Mouse (Mus musculus): ENCODE data around the gene Zfp286. TPM values are rescaled to one million over a fixed set of nuclear protein-coding genes. Genes with fewer than 3 reads are reported as not detected.
A peak's percentile ranks its signal among the peaks of the same experiment; 100 is the strongest.

The Zfp286 gene
- total and polyA plus RNA-seq, 3 experiments: not detected

DNA sequence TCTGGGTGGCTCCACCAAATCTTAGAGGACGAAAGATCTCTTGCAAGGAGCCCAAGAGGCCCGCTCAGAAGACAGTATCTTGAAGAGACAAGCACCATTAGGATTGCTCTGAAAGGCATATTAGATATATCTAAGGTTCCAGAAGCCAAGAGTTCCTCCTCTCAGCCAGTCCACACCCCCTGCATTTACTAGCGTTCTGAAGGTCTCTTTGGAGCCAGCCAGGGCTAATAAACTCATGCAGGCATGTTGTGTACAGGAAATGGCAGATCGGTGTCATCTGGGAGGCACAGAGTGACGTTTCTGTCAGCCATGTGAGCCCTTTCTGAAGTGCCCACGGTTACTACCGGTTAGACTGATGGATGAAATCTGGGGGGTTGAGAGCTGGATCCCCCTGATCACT is 34.9 kb upstream of the Zfp286 start:
- peak overlapping the region; percentile 35 to 40; a peak in 3 of 4 replicates for H3K4me3 ChIP-seq (ENCODE audit: control insufficient read depth in 1 of 2, insufficient read depth in 1 of 2, low read depth in 2 of 2, low read length in 2 of 2)
- H3K9me3 ChIP-seq (replicated peaks; ENCODE audit: insufficient read depth, low read length): no peaks in the 10 kb centered on the region
- no peaks in the 10 kb centered on the region for H3K79me2 ChIP-seq (ENCODE audit: control insufficient read depth, insufficient read depth, low read length, poor library complexity)
- peaks cover 8 to 30% of the 10 kb centered on the region in 2 experiments for H3K4me1 ChIP-seq (ENCODE audit: control insufficient read depth in 1 of 2, insufficient read depth in 2 of 2, low read length in 2 of 2)
- DNase-seq (ENCODE audit: low read depth, low spot score): peak; percentile 84
- no peaks in the 10 kb centered on the region for H3K27me3 ChIP-seq (ENCODE audit: control insufficient read depth in 1 of 2, insufficient read depth in 2 of 2, low read length in 2 of 2)
- H3K27ac ChIP-seq (ENCODE audit: control insufficient read depth, low read depth, low read length): peak overlapping the region; percentile 15
- TF ChIP-seq TBP (IDR thresholded peaks at IDR 0.05; ENCODE audit: low read depth, low read length): peak; percentile 75
- peak; percentile 39 for TF ChIP-seq ETS1 (IDR thresholded peaks at IDR 0.05; ENCODE audit: low read depth, low read length)
- TF ChIP-seq TCF12 (IDR thresholded peaks at IDR 0.05; ENCODE audit: low read depth, low read length): 0 out of 2 replicates have a peak, but pooled peaks have one; percentile 20
- peak; percentile 15; the same call in 1 of the 2 replicates for TF ChIP-seq TAL1 (IDR thresholded peaks at IDR 0.05; ENCODE audit: low read length)
- TF ChIP-seq GABPA (IDR thresholded peaks at IDR 0.05; ENCODE audit: low read depth, low read length): no peak
- TF ChIP-seq HCFC1 (IDR thresholded peaks at IDR 0.05; ENCODE audit: low read depth, low read length): no peak
- no peak; the same call in 1 of the 2 replicates for TF ChIP-seq MAX (IDR thresholded peaks at IDR 0.05; ENCODE audit: low read length)
- peak in 1 of 2 experiments; percentile 42; a peak in 1 of 4 replicates for TF ChIP-seq EP300 (IDR thresholded peaks at IDR 0.05; ENCODE audit: low read depth in 1 of 2, low read length in 2 of 2)
- TF ChIP-seq MYC (IDR thresholded peaks at IDR 0.05; ENCODE audit: low read depth, low read length): peak; percentile 31; the same call in 1 of the 2 replicates
- peak; percentile 56 for TF ChIP-seq SIN3A (IDR thresholded peaks at IDR 0.05; ENCODE audit: low read length)
- peak; percentile 68; the same call in 1 of the 2 replicates for TF ChIP-seq MXI1 (IDR thresholded peaks at IDR 0.05; ENCODE audit: low read depth, low read length)
- peaks cover 0 to 29% of the 10 kb centered on the region in 2 experiments; a peak in 2 of 4 replicates for H3K36me3 ChIP-seq (ENCODE audit: control insufficient read depth in 1 of 2, insufficient read depth in 2 of 2, low read length in 2 of 2)
- peak overlapping the region; percentile 45 for H3K9ac ChIP-seq (ENCODE audit: control insufficient read depth, low read depth, low read length, poor library complexity, severe bottlenecking)

DNA sequence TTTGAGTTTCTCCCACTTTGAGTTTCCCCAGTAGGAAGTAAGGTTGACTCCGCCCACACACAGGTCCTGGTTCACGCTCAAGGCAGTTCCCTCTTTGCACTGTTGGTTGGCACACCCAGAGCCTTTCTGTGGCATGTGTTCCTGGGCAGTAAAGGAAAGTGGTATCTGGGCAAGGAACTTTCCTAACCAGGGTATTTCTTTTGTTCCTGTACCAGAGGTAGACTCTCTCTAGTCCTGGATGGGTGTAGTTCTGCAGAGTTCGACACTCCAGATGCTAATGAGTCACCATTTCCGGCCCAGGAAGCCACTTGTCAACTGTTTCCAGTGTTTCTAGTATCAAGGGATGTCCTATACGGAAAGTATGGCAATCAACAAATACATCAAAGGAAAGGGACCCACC is 32.6 kb upstream of the Zfp286 start:
- Histone ChIP-seq H3K9me3 (replicated peaks; ENCODE audit: insufficient read depth, low read length) (no peaks in the 10 kb centered on the region), H3K36me3 (ENCODE audit: control insufficient read depth in 1 of 2, insufficient read depth in 2 of 2, low read length in 2 of 2) (peaks cover 0 to 34% of the 10 kb centered on the region in 2 experiments; a peak in 2 of 4 replicates), H3K27me3 (ENCODE audit: control insufficient read depth in 1 of 2, insufficient read depth in 2 of 2, low read length in 2 of 2) (no peaks in the 10 kb centered on the region), H3K4me1 (ENCODE audit: control insufficient read depth in 1 of 2, insufficient read depth in 2 of 2, low read length in 2 of 2) (peaks cover 11 to 42% of the 10 kb centered on the region in 2 experiments), H3K27ac (ENCODE audit: control insufficient read depth, low read depth, low read length) (peak overlapping the region; percentile 18; the same call in 1 of the 2 replicates), H3K4me3 (ENCODE audit: control insufficient read depth in 1 of 2, insufficient read depth in 1 of 2, low read depth in 2 of 2, low read length in 2 of 2) (peak overlapping the region; percentile 26 to 47), H3K9ac (ENCODE audit: control insufficient read depth, low read depth, low read length, poor library complexity, severe bottlenecking) (peak overlapping the region; percentile 5; the same call in 1 of the 2 replicates), H3K79me2 (ENCODE audit: control insufficient read depth, insufficient read depth, low read length, poor library complexity) (no peaks in the 10 kb centered on the region)
- peak; percentile 79 for DNase-seq (ENCODE audit: low read depth, low spot score)
- TF ChIP-seq SMC3 (IDR thresholded peaks at IDR 0.05; ENCODE audit: low read depth, low read length) (no peak), MAX (IDR thresholded peaks at IDR 0.05; ENCODE audit: low read length) (no peak), MAZ (IDR thresholded peaks at IDR 0.05; ENCODE audit: low read depth, low read length) (no peak), NELFE (IDR thresholded peaks at IDR 0.05; ENCODE audit: low read depth, low read length) (no peak), CHD1 (IDR thresholded peaks at IDR 0.05; ENCODE audit: low read depth, low read length) (no peak), MXI1 (IDR thresholded peaks at IDR 0.05; ENCODE audit: low read depth, low read length) (no peak), MEF2A (IDR thresholded peaks at IDR 0.05; ENCODE audit: extremely low read depth, insufficient replicate concordance, low read depth, low read length, poor library complexity, severe bottlenecking) (no peak), RAD21 (IDR thresholded peaks at IDR 0.05; ENCODE audit: low read depth, low read length) (no peak), CTCF (IDR thresholded peaks at IDR 0.05 in 2 of 3, conservative IDR thresholded peaks at IDR 0.05 in 1 of 3; ENCODE audit: control insufficient read depth in 1 of 3, insufficient read depth in 1 of 3, low read depth in 2 of 3, low read length in 3 of 3, poor library complexity in 1 of 3, severe bottlenecking in 1 of 3) (no peak), ZNF384 (IDR thresholded peaks at IDR 0.05; ENCODE audit: low read depth, low read length) (no peak), TAL1 (IDR thresholded peaks at IDR 0.05; ENCODE audit: low read length) (no peak), MAFK (IDR thresholded peaks at IDR 0.05; ENCODE audit: borderline replicate concordance, low read depth, low read length) (no peak), GABPA (IDR thresholded peaks at IDR 0.05; ENCODE audit: low read depth, low read length) (no peak), MYB (IDR thresholded peaks at IDR 0.05; ENCODE audit: low read depth, low read length) (no peak), ETS1 (IDR thresholded peaks at IDR 0.05; ENCODE audit: low read depth, low read length) (0 out of 2 replicates have a peak, but pooled peaks have one; percentile 7), E2F4 (IDR thresholded peaks at IDR 0.05; ENCODE audit: borderline replicate concordance, low read depth, low read length) (no peak), EP300 (IDR thresholded peaks at IDR 0.05; ENCODE audit: low read depth in 1 of 2, low read length in 2 of 2) (peak; percentile 14 to 55; a peak in 3 of 4 replicates), POLR2A (IDR thresholded peaks at IDR 0.05; ENCODE audit: control insufficient read depth in 1 of 2, insufficient read depth in 1 of 2, low read depth in 1 of 2, low read length in 2 of 2, poor library complexity in 1 of 2) (no peak), MYC (IDR thresholded peaks at IDR 0.05; ENCODE audit: low read depth, low read length) (peak; percentile 32; the same call in 1 of the 2 replicates), JUND (IDR thresholded peaks at IDR 0.05; ENCODE audit: low read depth, low read length) (peak; percentile 77; the same call in 1 of the 2 replicates)
